Mouse (Mus musculus) stomach, postnatal 0 days (tissue): ENCODE measurements around the gene Gm49361. TPM values are rescaled to one million over a fixed set of nuclear protein-coding genes. Genes with fewer than 3 reads are reported as not detected.

ENCODE experiments used
- ATAC-seq: fragments of 200-750 bp; cut with Nextera tagmentation; 2 replicates; pipeline ENCODE4 v1.8.0; 2017; ENCODE audit not compliant: low FRiP score, low TSS enrichment
- DNase-seq: peaks from one replicate; pipeline ENCODE4 v3.0.0-alpha.2; 2016; ENCODE audit warnings: low spot score
- H3K27ac ChIP-seq: fragments of 300-500 bp; sonication (generic); replicated peaks from 2 replicates; pipeline ENCODE4 v1.5.1; 2014; ENCODE audit warnings: mild to moderate bottlenecking, control low read depth
- H3K27me3 ChIP-seq: fragments of 300-500 bp; sonication (generic); 2 replicates; pipeline ENCODE4 v1.6.1; 2014; ENCODE audit warnings: low read length; ENCODE audit not compliant: control insufficient read depth, insufficient read depth
- H3K36me3 ChIP-seq: fragments of 300-500 bp; sonication (generic); 2 replicates; pipeline ENCODE4 v1.6.1; 2014; ENCODE audit warnings: low read length, mixed read lengths; ENCODE audit not compliant: control insufficient read depth, insufficient read depth
- H3K4me1 ChIP-seq: fragments of 300-500 bp; sonication (generic); replicated peaks from 2 replicates; pipeline ENCODE4 v1.6.1; 2014; ENCODE audit warnings: antibody characterized with exemption; ENCODE audit not compliant: control insufficient read depth, insufficient read depth
- H3K4me2 ChIP-seq: fragments of 300-500 bp; sonication (generic); replicated peaks from 2 replicates; pipeline ENCODE4 v1.6.1; 2014; ENCODE audit warnings: low read depth, mild to moderate bottlenecking, control low read depth, moderate library complexity
- H3K4me3 ChIP-seq: fragments of 300-500 bp; sonication (generic); 2 replicates; pipeline ENCODE4 v1.5.1; 2014; ENCODE audit warnings: low read depth, low read length, control low read depth
- H3K9ac ChIP-seq: fragments of 300-500 bp; sonication (generic); 2 replicates; pipeline ENCODE4 v1.6.1; 2014; ENCODE audit warnings: mild to moderate bottlenecking, low read length, control low read depth, mixed read lengths
- H3K9me3 ChIP-seq: fragments of 300-500 bp; sonication (generic); 2 replicates; pipeline ENCODE4 v1.6.1; 2016; ENCODE audit warnings: low read length; ENCODE audit not compliant: control insufficient read depth
- CTCF ChIP-seq: IDR thresholded peaks from 2 replicates; pipeline ENCODE4 v1.5.1; 2016; ENCODE audit warnings: antibody characterized with exemption, low read depth, mild to moderate bottlenecking, moderate library complexity
- EP300 ChIP-seq: optimal IDR thresholded peaks from 2 replicates; pipeline ENCODE3; 2016; ENCODE audit warnings: antibody characterized with exemption
- WGBS: fragments of 180-500 bp; shearing (Covaris S2); extraction: QIAGEN DNeasy Blood & Tissue Kit; methylation state at CpG from one replicate; pipeline ENCODE4 v1.1.7; 2014; 5-methylcytosine and 5-hydroxymethylcytosine counted together
- polyA plus RNA-seq: library from polyadenylated mRNA; unstranded; fragments of >200 nt; fragmentation: Nextera tagmentation; extraction: Ambion mirVana; gene quantifications from 2 replicates; pipeline ENCODE4 v1.2.1, GENCODE M21; 2015

Gene Gm49361
- polyA plus RNA-seq, 1 experiment from 2014 or later, result not detected

DNA sequence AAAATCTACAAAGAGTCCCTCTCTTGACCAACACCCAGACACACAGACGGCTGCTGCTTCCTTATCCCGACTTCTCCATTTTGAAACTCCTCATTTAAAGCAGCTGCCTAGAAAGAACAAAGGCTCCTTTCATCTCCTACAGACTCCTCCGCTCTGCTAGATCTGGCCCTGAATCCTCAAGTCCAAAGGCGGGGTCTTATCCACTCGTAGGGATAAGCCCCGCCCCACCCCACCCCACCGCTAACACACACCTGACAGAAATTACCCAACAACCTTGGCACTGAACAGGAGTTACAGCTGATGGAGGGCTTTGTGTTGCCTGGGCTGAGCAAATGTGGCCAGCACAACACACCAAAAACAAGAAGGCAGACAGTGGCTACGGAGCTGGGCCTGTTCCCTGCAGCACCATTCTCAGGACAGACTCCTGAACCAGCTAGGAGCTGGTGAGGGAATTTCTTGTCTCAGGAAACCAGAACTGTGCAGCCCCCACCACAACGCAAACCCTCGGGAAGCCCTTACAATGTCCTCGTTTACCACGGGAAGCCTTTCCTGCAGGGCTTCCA is 43.9 kb downstream of the Gm49361 start:
- no peak overlapping the region for H3K27ac ChIP-seq
- H3K4me2 ChIP-seq, result no peak overlapping the region
- no peaks in the 10 kb centered on the region for H3K27me3 ChIP-seq
- H3K4me1 ChIP-seq, result no peaks in the 10 kb centered on the region
- H3K36me3 ChIP-seq, result peaks cover 16% of the 10 kb centered on the region; the same call in 1 of the 2 replicates
- no peak overlapping the region for H3K9ac ChIP-seq
- peak; percentile 72; the same call in 1 of the 2 replicates for ATAC-seq
- H3K9me3 ChIP-seq, result no peaks in the 10 kb centered on the region
- TF ChIP-seq EP300 (no peak), CTCF (no peak)
- WGBS, result 65% methylated on average over 12 of the region's 12 CpGs
- H3K4me3 ChIP-seq, result no peak overlapping the region
- DNase-seq, result peak; percentile 51

GRCm38 (mm10) chr14:57699461-57699970 is 46.4 kb downstream of the Gm49361 start:
- H3K36me3 ChIP-seq, result peaks cover 27% of the 10 kb centered on the region
- H3K9ac ChIP-seq, result no peak overlapping the region
- no peak overlapping the region for H3K4me3 ChIP-seq
- DNase-seq (no peak), ATAC-seq (no peak)
- TF ChIP-seq CTCF (no peak), EP300 (no peak)
- H3K9me3 ChIP-seq, result no peaks in the 10 kb centered on the region
- H3K4me1 ChIP-seq, result no peaks in the 10 kb centered on the region
- WGBS, result 96% methylated on average over 30 of the region's 33 CpGs
- H3K4me2 ChIP-seq, result no peak overlapping the region
- no peaks in the 10 kb centered on the region for H3K27me3 ChIP-seq
- no peak overlapping the region for H3K27ac ChIP-seq

- TF ChIP-seq CTCF, result no peak
- no peak for TF ChIP-seq EP300
- Histone ChIP-seq H3K4me3 (no peak overlapping the region), H3K27ac (no peak overlapping the region), H3K9ac (no peak overlapping the region), H3K4me2 (no peak overlapping the region), H3K36me3 (peaks cover 27% of the 10 kb centered on the region), H3K9me3 (no peaks in the 10 kb centered on the region), H3K4me1 (no peaks in the 10 kb centered on the region), H3K27me3 (no peaks in the 10 kb centered on the region)
- ATAC-seq (no peak), DNase-seq (no peak)
- 84% methylated on average over 10 of the region's 10 CpGs for WGBS
These were observed 46.9 kb downstream of the Gm49361 start for GRCm38 (mm10) chr14:57699016-57699415.

DNA sequence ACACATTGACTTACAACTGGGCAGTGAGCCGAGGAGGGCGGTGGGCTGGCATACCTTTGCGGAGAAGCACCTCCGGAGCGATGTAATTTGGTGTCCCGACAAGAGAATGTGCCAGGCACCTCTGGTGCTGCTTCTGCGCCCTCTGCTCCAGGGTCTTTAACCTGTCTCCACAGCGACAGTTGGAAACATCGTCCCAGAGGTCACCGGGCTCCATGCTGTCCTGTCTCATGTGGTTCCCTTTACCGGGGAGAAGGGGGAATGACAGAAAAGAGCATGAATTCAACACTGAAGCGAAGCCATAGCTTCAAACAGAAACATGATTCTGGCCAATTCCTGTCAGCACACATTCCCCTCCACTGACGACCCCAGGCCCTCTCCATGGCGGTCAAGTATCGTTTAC is 49.8 kb downstream of the Gm49361 start:
- Histone ChIP-seq H3K4me2 (no peak overlapping the region), H3K27me3 (no peaks in the 10 kb centered on the region), H3K4me3 (no peak overlapping the region), H3K9me3 (no peaks in the 10 kb centered on the region), H3K9ac (no peak overlapping the region), H3K27ac (no peak overlapping the region), H3K36me3 (peaks cover 25% of the 10 kb centered on the region), H3K4me1 (no peaks in the 10 kb centered on the region)
- WGBS, result 86% methylated on average over 15 of the region's 15 CpGs
- ATAC-seq (no peak), DNase-seq (no peak)
- TF ChIP-seq CTCF (no peak), EP300 (no peak)

DNA sequence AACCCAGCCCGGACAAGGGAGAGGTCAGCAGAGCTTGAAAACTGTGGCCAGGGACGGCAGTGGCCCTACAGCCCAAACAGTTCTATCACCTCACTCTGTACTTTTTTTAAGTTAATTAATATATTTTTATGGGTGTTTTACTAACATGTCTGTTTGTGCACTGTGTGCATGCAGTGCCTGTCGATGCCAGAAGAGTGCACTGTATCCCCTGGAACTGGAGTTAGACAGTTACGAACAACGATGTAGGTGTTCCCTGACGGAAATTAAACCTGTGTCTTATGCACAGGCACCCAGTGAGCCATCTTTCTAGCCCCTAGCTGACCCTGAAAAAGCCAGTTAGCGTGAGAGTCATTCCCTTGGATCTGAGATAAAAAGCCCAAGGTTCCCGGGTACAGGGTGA is 50.4 kb downstream of the Gm49361 start:
- Histone ChIP-seq H3K4me1 (no peaks in the 10 kb centered on the region), H3K36me3 (peaks cover 26% of the 10 kb centered on the region), H3K9me3 (no peaks in the 10 kb centered on the region), H3K27me3 (no peaks in the 10 kb centered on the region), H3K27ac (no peak overlapping the region), H3K4me2 (no peak overlapping the region), H3K4me3 (no peak overlapping the region), H3K9ac (no peak overlapping the region)
- no peak for ATAC-seq
- no peak for DNase-seq
- TF ChIP-seq CTCF, result peak; percentile 69
- TF ChIP-seq EP300, result no peak
- WGBS, result 85% methylated on average over 8 of the region's 8 CpGs

- 89% methylated on average over 16 of the region's 16 CpGs for WGBS
- H3K27me3 ChIP-seq, result no peaks in the 10 kb centered on the region
- no peak overlapping the region for H3K4me3 ChIP-seq
- no peaks in the 10 kb centered on the region for H3K4me1 ChIP-seq
- no peak overlapping the region for H3K4me2 ChIP-seq
- DNase-seq (no peak), ATAC-seq (no peak)
- no peak overlapping the region for H3K27ac ChIP-seq
- H3K9ac ChIP-seq, result no peak overlapping the region
- peaks cover 23% of the 10 kb centered on the region for H3K36me3 ChIP-seq
- no peaks in the 10 kb centered on the region for H3K9me3 ChIP-seq
- no peak for TF ChIP-seq CTCF
- no peak for TF ChIP-seq EP300
These were observed 51.7 kb downstream of the Gm49361 start for GRCm38 (mm10) chr14:57694246-57694645.
